Mouse (Mus musculus) layer of hippocampus, adult 18-20 months (tissue): ENCODE measurements around the gene Map3k12. TPM values are rescaled to one million over a fixed set of nuclear protein-coding genes. Genes with fewer than 3 reads are reported as not detected.

Source experiments
- DNase-seq, 2 experiments: peaks; one replicate each; pipeline ENCODE4 v3.0.0; 2022; ENCODE audit warnings: low spot score in 2 of 2
- total RNA-seq, 2 experiments: library from RNA; stranded (reverse); gene quantifications; 2 replicates each; pipeline ENCODE4 v1.2.3; 2021

Map3k12 gene
- total RNA-seq, 2 experiments from 2014 or later: 88.1 to 90.2 TPM

- DNase-seq: no peak
Measured at GRCm38 (mm10) chr15:102503924-102504782, 12.7 kb downstream of the Map3k12 start.

GRCm38 (mm10) chr15:102503447-102503846, 13.4 kb downstream of the Map3k12 start, which contains the start of gene Gm10337:
Gene Gm10337, plus strand, starts transcription at chr15:102503722.
- no peak for DNase-seq

- DNase-seq: no peak
Measured at GRCm38 (mm10) chr15:102502254-102502840, 14.5 kb downstream of the Map3k12 start.

GRCm38 (mm10) chr15:102501084-102501814, 15.6 kb downstream of the Map3k12 start:
- no peak for DNase-seq

GRCm38 (mm10) chr15:102500479-102500878, 16.4 kb downstream of the Map3k12 start:
- no peak for DNase-seq

- no peak for DNase-seq
Measured at GRCm38 (mm10) chr15:102499851-102500250, 17.0 kb downstream of the Map3k12 start.

- DNase-seq: no peak
Measured at GRCm38 (mm10) chr15:102499370-102499769, 17.5 kb downstream of the Map3k12 start.

GRCm38 (mm10) chr15:102498322-102498721, 18.5 kb downstream of the Map3k12 start:
- peak in 1 of 2 experiments; percentile 79 for DNase-seq

GRCm38 (mm10) chr15:102487664-102488063, 29.2 kb downstream of the Map3k12 start:
- DNase-seq: no peak

GRCm38 (mm10) chr15:102485853-102486252, 31.0 kb downstream of the Map3k12 start:
- no peak for DNase-seq

- DNase-seq: no peak
Measured at GRCm38 (mm10) chr15:102483136-102483535, 33.7 kb downstream of the Map3k12 start.

- no peak for DNase-seq
Measured at GRCm38 (mm10) chr15:102474520-102474919, 42.3 kb downstream of the Map3k12 start.

GRCm38 (mm10) chr15:102473246-102473645, 43.6 kb downstream of the Map3k12 start:
- DNase-seq: no peak

GRCm38 (mm10) chr15:102471727-102472126, 45.1 kb downstream of the Map3k12 start:
- no peak for DNase-seq

- DNase-seq: no peak
Measured at GRCm38 (mm10) chr15:102471295-102471645, 45.6 kb downstream of the Map3k12 start.

- peak; percentile 67 to 85 for DNase-seq
Measured at GRCm38 (mm10) chr15:102470605-102471294, 46.1 kb downstream of the Map3k12 start.

GRCm38 (mm10) chr15:102470183-102470604, 46.7 kb downstream of the Map3k12 start, which contains the start of gene Pcbp2:
Gene Pcbp2, plus strand, starts transcription at chr15:102470539.
- peak; percentile 97 to 98 for DNase-seq

GRCm38 (mm10) chr15:102468675-102469370, 48.0 kb downstream of the Map3k12 start:
- DNase-seq: no peak

- DNase-seq: no peak
Measured at GRCm38 (mm10) chr15:102463666-102464065, 53.2 kb downstream of the Map3k12 start.

GRCm38 (mm10) chr15:102461430-102462075, 55.3 kb downstream of the Map3k12 start:
- DNase-seq: no peak
